Mouse (Mus musculus) olfactory bulb, adult 2 months (tissue): ENCODE results near the gene Crebrf.

Experiments
- CTCF ChIP-seq: fragments of 200-500 bp; IDR thresholded peaks from 2 replicates; pipeline ENCODE4 v1.5.1; 2012; ENCODE audit warnings: low read depth, mild to moderate bottlenecking, low read length, moderate library complexity; ENCODE audit not compliant: insufficient read depth
- POLR2A ChIP-seq: fragments of 200-500 bp; IDR thresholded peaks from 2 replicates; pipeline ENCODE4 v1.6.1; 2012; ENCODE audit warnings: mild to moderate bottlenecking, low read depth, low read length, moderate library complexity; ENCODE audit not compliant: insufficient read depth

DNA sequence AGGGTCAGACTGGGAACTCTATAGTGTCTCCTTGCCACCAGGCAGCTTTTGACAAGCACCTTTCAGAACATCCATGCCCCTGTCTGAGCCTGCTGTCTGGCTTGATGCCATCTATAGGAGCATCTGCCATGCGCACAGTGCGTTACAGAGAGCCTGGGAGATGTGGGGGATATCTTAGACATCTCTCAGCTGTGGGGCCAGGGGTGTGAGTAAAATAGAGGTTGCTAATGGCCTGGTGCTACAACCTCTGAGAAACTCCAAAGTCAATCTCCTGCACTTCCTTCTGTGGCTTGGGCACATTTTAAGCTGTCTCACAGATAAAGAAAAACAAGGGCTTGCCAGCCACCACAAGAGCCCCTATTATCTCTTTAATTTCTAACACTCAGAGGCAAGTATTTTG is 25.6 kb upstream of the Crebrf start:
- TF ChIP-seq CTCF (no peak), POLR2A (no peak)
